Mouse (Mus musculus) yolk sac, embryonic 10.5 days (tissue): ENCODE data around the gene Plaa.

ENCODE experiments used
- DNase-seq: peaks from one replicate; pipeline ENCODE4 v3.0.0-alpha.2; 2017; ENCODE audit warnings: low spot score

The Plaa gene

GRCm38 (mm10) chr4:94554955-94555494, 48.0 kb downstream of the Plaa start:
- no peak for DNase-seq

GRCm38 (mm10) chr4:94544321-94544720, 58.7 kb downstream of the Plaa start:
- no peak for DNase-seq

GRCm38 (mm10) chr4:94543041-94543440, 60.0 kb downstream of the Plaa start:
- DNase-seq = no peak

GRCm38 (mm10) chr4:94533205-94533604, 69.8 kb downstream of the Plaa start:
- no peak for DNase-seq

GRCm38 (mm10) chr4:94529448-94529847, 73.6 kb downstream of the Plaa start:
- no peak for DNase-seq

GRCm38 (mm10) chr4:94523321-94523720, 79.7 kb downstream of the Plaa start:
- no peak for DNase-seq

GRCm38 (mm10) chr4:94517631-94518030, 85.4 kb downstream of the Plaa start:
- no peak for DNase-seq
